Mouse (Mus musculus) heart, embryonic 16.5 days (tissue): ENCODE data around the gene 2010111I01Rik. TPM values are rescaled to one million over a fixed set of nuclear protein-coding genes. Genes with fewer than 3 reads are reported as not detected.

Source experiments
- ATAC-seq: fragments of 200-750 bp; cut with Nextera tagmentation; replicated peaks from 2 replicates; pipeline ENCODE4 v1.8.0; 2017; ENCODE audit warnings: moderate number of reproducible peaks; ENCODE audit not compliant: insufficient read depth, low FRiP score; ENCODE audit errors: extremely low read depth
- H3K27ac ChIP-seq: fragments of 300-500 bp; sonication (generic); 2 replicates; pipeline ENCODE4 v1.5.1; 2014; ENCODE audit warnings: mild to moderate bottlenecking, low read length, control low read depth, moderate library complexity
- H3K27me3 ChIP-seq: fragments of 300-500 bp; sonication (generic); 2 replicates; pipeline ENCODE4 v1.6.1; 2014; ENCODE audit warnings: low read length, mixed read lengths; ENCODE audit not compliant: control insufficient read depth, insufficient read depth
- H3K36me3 ChIP-seq: fragments of 300-500 bp; sonication (generic); 2 replicates; pipeline ENCODE4 v1.6.1; 2014; ENCODE audit not compliant: control insufficient read depth, insufficient read depth
- H3K4me1 ChIP-seq: fragments of 300-500 bp; sonication (generic); 2 replicates; pipeline ENCODE4 v1.6.1; 2014; ENCODE audit warnings: low read length, mixed read lengths; ENCODE audit not compliant: control insufficient read depth, insufficient read depth
- H3K4me2 ChIP-seq: fragments of 300-500 bp; sonication (generic); 2 replicates; pipeline ENCODE4 v1.6.1; 2014; ENCODE audit warnings: low read depth, mild to moderate bottlenecking, control low read depth, low read length
- H3K4me3 ChIP-seq: fragments of 300-500 bp; sonication (generic); 2 replicates; pipeline ENCODE4 v1.5.1; 2014; ENCODE audit warnings: mild to moderate bottlenecking, control low read depth, low read length
- H3K9ac ChIP-seq: fragments of 300-500 bp; sonication (generic); 2 replicates; pipeline ENCODE4 v1.6.1; 2014; ENCODE audit warnings: low read length, control low read depth
- H3K9me3 ChIP-seq: fragments of 300-500 bp; sonication (generic); replicated peaks from 2 replicates; pipeline ENCODE4 v1.6.1; 2016; ENCODE audit warnings: low read length; ENCODE audit not compliant: control insufficient read depth
- WGBS: fragments of 180-500 bp; shearing (Covaris S2); extraction: QIAGEN DNeasy Blood & Tissue Kit; methylation state at CpG from one replicate; pipeline ENCODE4 v1.1.7; 2014; 5-methylcytosine and 5-hydroxymethylcytosine counted together
- polyA plus RNA-seq: library from polyadenylated mRNA; unstranded; fragments of >200 nt; fragmentation: Nextera tagmentation; extraction: Ambion mirVana; gene quantifications from 2 replicates; pipeline ENCODE4 v1.2.1, GENCODE M21; 2015

2010111I01Rik gene
- polyA plus RNA-seq, 1 experiment from 2014 or later, result 71.1 TPM

DNA sequence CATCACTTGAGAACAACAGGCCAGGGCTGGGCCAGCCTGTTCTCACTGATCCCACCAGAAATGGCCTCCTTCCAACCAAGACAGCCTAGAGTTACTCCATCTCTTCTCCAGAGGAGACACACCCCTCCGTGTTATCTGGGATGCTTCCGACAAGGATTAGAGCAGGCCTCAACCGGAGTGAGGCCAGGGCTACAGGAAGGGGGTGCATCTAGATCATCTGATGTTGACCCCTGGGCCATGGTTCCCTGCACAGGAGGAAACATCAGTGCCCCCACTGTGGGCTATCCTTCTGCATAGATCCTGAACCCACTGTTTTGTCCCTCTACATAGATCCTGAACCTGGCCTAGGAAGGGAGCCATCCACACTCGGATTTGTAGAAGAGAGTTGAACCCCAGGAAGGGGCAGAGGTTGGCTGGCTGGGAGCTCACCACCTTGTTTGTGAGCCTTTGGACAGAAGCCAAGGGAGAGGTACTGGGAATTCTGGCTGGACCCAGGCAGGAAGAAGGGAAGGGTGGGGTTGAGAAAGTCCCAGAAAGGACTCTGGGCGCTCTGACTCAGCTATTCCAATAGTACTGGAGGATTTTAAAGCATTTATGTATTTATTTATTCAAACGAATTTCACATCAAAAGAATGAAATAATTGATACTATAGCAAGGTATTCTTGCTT, 339.6 kb downstream of the 2010111I01Rik start:
- no peak for ATAC-seq
- no peak overlapping the region for H3K4me3 ChIP-seq

DNA sequence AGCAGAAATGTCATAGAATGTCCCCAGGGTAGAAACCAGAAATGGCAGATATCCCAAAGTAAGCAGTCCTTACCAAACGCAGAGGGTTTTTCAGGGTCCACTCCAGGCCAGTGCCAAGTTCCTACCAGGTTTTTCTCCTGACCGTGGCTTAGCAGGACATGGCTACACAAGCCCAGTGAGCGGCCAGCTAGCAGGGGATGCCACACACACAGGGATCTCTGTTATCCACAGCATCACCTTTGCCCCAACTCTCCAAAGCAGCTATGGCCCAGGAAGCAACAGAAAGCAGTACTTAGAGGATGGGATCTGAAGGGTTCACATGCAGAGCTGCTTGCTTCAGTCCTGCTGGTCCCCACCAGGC, 340.1 kb downstream of the 2010111I01Rik start:
- Histone ChIP-seq H3K27me3 (no peaks in the 10 kb centered on the region), H3K9me3 (no peaks in the 10 kb centered on the region), H3K36me3 (peaks cover 42% of the 10 kb centered on the region), H3K4me1 (peaks cover 10% of the 10 kb centered on the region; the same call in 1 of the 2 replicates), H3K9ac (no peak overlapping the region), H3K4me3 (no peak overlapping the region), H3K4me2 (no peak overlapping the region), H3K27ac (no peak overlapping the region)
- ATAC-seq, result no peak
- WGBS, result 74% methylated on average over 3 of the region's 3 CpGs

More for the DNA sequence above, 339.6 kb downstream of the 2010111I01Rik start:
- Histone ChIP-seq H3K9ac (no peak overlapping the region), H3K27me3 (no peaks in the 10 kb centered on the region), H3K4me2 (no peak overlapping the region), H3K4me1 (peaks cover 6% of the 10 kb centered on the region; the same call in 1 of the 2 replicates), H3K36me3 (peaks cover 46% of the 10 kb centered on the region), H3K9me3 (no peaks in the 10 kb centered on the region), H3K27ac (no peak overlapping the region)
- 56% methylated on average over 6 of the region's 6 CpGs for WGBS

DNA sequence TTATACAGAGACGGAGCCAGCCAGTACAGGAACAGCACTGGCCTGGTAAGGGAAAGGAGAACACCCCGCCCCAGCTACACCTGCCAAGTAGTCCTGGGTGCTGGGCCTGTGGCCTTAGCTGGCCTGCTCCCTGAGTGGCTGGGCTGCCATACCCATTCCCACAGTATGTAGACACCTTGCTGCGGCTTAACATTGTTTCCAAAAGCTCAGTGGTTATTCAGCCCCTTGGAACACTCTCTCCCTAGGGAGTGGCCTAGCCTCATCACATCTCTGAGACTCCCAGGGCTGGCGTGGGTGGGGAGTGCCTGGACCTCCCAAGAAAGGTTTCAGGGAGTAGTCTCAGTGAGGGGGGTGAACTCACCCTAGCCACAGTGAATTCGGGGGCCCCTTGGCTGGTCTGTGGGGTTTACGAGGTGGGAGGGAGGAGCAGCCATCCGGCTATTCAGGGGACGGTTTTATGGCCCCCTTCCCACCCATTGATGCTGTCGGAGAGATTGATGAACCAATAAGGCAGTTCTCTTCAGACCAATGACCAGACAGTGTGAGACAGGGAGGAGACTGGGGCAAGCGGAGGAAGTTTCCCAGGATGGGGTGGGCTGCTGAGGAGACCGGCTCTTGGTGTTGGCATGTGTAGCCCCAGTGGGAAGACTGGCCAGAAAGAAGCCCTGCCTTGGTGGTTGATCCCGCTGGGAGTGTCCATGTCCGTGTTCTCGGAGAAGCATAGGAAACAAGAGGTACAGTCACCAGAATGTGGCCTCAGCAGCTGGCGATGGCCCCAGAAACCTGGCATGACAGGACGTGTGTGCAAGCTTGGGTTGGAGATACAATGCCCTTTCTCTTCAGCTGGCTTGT, 340.7 kb downstream of the 2010111I01Rik start:
- Histone ChIP-seq H3K27ac (no peak overlapping the region), H3K4me1 (peaks cover 10% of the 10 kb centered on the region; the same call in 1 of the 2 replicates), H3K9me3 (no peaks in the 10 kb centered on the region), H3K9ac (no peak overlapping the region), H3K27me3 (no peaks in the 10 kb centered on the region), H3K4me3 (no peak overlapping the region), H3K4me2 (no peak overlapping the region), H3K36me3 (peaks cover 36% of the 10 kb centered on the region)
- no peak for ATAC-seq
- WGBS, result 75% methylated on average over 16 of the region's 16 CpGs

DNA sequence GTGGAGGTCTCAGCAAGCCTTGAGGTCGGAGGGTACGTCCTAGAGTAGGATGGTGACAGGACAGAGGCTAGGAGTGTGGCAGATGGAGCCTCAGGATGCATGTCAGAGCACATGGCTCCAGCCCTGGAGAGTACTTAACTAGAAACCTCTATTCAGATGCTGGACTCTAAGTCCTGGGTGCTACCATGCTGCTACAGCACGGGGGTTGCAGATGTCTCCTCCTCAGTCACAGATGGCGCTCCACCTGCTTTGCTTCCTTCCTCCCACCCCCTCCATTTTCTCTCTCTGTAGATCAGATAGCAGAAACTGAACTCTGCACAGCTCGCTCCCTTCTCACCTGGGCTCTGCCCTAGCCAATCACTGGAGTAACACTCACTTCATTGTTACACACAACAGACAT, 342.1 kb downstream of the 2010111I01Rik start:
- peaks cover 10% of the 10 kb centered on the region; the same call in 1 of the 2 replicates for H3K4me1 ChIP-seq
- no peaks in the 10 kb centered on the region for H3K27me3 ChIP-seq
- H3K4me3 ChIP-seq, result no peak overlapping the region
- no peak overlapping the region for H3K9ac ChIP-seq
- no peak overlapping the region for H3K27ac ChIP-seq
- no peak for ATAC-seq
- peaks cover 24% of the 10 kb centered on the region for H3K36me3 ChIP-seq
- H3K4me2 ChIP-seq, result no peak overlapping the region
- WGBS, result 91% methylated on average over 5 of the region's 5 CpGs
- no peaks in the 10 kb centered on the region for H3K9me3 ChIP-seq

DNA sequence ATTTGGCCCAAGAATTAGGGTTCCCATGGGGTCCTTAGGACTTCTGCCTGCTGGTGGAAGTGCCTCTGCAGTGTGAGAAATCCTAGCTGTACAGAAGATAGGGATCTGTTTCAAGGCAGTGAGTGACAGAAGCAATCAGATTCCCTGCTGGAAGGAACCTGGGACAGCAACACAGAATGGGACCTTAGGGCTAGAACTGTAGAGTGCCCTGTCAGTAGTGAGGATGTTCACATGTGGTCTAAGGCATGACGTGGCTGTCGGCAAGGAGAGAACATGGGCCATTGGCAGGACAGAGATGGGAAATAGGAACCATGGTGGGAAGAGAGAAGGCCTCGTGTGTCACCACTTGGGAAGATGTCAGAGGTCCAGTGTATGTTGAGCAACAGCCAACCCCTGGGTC, 344.9 kb downstream of the 2010111I01Rik start:
- Histone ChIP-seq H3K4me1 (peaks cover 32% of the 10 kb centered on the region), H3K4me3 (no peak overlapping the region), H3K4me2 (no peak overlapping the region), H3K27ac (no peak overlapping the region), H3K9me3 (no peaks in the 10 kb centered on the region), H3K36me3 (no peaks in the 10 kb centered on the region), H3K27me3 (no peaks in the 10 kb centered on the region), H3K9ac (no peak overlapping the region)
- ATAC-seq, result no peak
- WGBS, result 72% methylated on average over 3 of the region's 3 CpGs

DNA sequence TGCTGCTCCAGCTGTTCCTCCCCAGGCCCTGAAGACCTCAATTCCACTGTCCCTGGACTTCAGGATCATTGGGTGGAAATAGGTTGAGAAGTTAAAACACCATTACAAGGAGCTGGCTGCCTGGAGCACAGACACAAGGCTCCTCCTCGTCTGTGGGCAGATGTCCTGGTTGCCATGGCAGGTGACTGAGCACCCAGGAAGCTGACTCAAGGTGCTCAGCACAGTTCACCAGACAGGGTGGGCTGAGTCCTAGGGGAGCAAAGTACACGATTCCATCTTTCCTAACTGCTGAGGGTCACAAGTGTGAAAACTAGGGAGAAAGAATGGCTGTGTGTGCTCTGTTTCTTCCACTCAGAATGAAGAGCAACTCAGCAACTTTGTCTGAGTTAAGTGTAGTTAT, 346.5 kb downstream of the 2010111I01Rik start:
- H3K36me3 ChIP-seq, result no peaks in the 10 kb centered on the region
- whole genome bisulfite sequencing, result 75% methylated on average over 2 of the region's 2 CpGs

DNA sequence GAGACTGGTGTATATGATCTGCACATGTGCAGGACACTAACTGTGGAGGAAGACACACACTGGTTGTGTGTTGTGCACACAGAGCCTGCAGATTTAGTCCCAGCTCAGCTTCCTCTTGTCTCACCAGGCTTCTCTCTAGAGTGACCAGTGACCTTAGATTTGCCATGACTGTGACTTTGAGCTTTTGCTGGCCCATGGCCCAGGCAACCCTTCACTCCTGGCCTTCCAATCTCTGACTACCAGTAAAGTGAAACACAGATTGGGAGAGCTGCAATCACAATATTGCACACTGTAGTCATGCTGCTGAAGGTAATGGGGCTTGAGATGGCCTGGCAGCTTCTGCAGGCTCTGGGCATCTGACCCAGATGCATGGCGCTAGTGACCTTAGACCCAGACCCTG, 348.6 kb downstream of the 2010111I01Rik start:
- H3K4me2 ChIP-seq, result no peak overlapping the region
- H3K36me3 ChIP-seq, result peaks cover 5% of the 10 kb centered on the region; the same call in 1 of the 2 replicates
- H3K4me3 ChIP-seq, result no peak overlapping the region
- H3K27me3 ChIP-seq, result no peaks in the 10 kb centered on the region
- H3K9ac ChIP-seq, result peak overlapping the region; percentile 10
- H3K9me3 ChIP-seq, result no peaks in the 10 kb centered on the region
- WGBS, result 90% methylated on average over 1 of the region's 1 CpGs
- H3K4me1 ChIP-seq, result peaks cover 34% of the 10 kb centered on the region
- peak; percentile 18; the same call in 1 of the 2 replicates for ATAC-seq
- peak overlapping the region; percentile 46 for H3K27ac ChIP-seq

More for the DNA sequence above, 346.5 kb downstream of the 2010111I01Rik start:
- Histone ChIP-seq H3K4me3 (no peak overlapping the region), H3K4me2 (no peak overlapping the region), H3K9me3 (no peaks in the 10 kb centered on the region), H3K27ac (no peak overlapping the region), H3K9ac (no peak overlapping the region), H3K27me3 (no peaks in the 10 kb centered on the region), H3K4me1 (peaks cover 34% of the 10 kb centered on the region)
- no peak for ATAC-seq

DNA sequence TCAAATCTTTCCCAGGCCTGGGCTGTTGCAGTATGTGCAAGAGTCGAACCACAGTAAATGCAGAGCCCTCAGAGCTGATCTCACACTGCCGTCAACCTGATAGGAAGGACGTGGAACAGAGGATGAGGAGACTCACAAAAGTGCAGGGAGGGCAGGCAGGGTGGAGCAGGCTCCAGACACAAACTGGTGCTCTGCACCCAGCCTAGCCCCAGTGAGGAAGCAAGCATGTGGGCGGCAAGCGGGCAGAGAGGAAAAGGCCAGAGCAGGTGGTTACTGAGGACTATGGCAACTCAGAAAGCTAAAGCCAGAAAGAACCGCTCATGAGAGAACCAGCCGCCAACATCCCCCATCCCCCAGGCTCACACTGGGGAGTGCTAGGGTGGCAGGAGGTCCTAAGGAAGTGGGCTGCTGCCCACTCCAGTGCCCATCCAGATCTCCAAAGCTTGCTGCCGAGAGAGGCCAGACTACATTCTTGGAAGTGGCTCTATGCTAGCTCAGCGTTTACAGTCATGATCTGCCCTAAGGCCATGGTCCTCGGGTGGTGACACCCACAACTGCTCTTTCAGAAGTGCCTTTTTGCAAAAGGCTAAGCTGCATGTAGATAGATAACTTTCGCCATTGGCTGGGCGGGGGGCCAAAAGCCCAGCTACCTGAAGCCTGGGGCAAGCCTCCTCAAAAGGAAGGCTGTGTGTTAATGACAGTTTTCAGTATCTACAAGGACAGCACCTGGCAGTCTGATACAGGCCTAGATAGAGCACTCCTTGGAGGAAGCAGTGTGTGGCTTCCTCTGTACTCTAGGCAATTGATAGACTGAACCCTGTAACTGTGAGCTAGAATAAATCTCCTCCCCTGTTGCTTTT, 349.3 kb downstream of the 2010111I01Rik start:
- peaks cover 30% of the 10 kb centered on the region for H3K4me1 ChIP-seq

More for the DNA sequence above, 349.3 kb downstream of the 2010111I01Rik start:
- WGBS, result 71% methylated on average over 12 of the region's 12 CpGs
- ATAC-seq, result 0 out of 2 replicates have a peak, but pooled peaks have one; percentile 5
- peak overlapping the region; percentile 46 for H3K27ac ChIP-seq
- no peak overlapping the region for H3K4me3 ChIP-seq
- H3K27me3 ChIP-seq, result no peaks in the 10 kb centered on the region
- peaks cover 5% of the 10 kb centered on the region; the same call in 1 of the 2 replicates for H3K36me3 ChIP-seq
- 0 out of 2 replicates have a peak overlapping the region, but pooled peaks have one; percentile 4 for H3K9ac ChIP-seq
- no peaks in the 10 kb centered on the region for H3K9me3 ChIP-seq
- H3K4me2 ChIP-seq, result no peak overlapping the region
